In genomic region chr6:91617685-91618084, GRCm38 (mm10) we compare ENCODE assay signal across 8 mouse cellular contexts.
DNase-seq lines count a peak whose midpoint lies in the region; ATAC-seq and TF ChIP-seq lines count a peak whose summit lies in the region.

No protein-coding gene starts in this region.

- TF ChIP-seq CTCF in midbrain, postnatal 0 days (IDR thresholded peaks at IDR 0.05), result no peak

- peaks cover 20% of the 10 kb centered on the region for H3K4me1 ChIP-seq in heart, embryonic 16.5 days (ENCODE audit: control insufficient read depth, insufficient read depth, low read length)
- H3K4me1 ChIP-seq in forebrain, embryonic 11.5 days (replicated peaks; ENCODE audit: control insufficient read depth, insufficient read depth, low read length), result peaks cover 3% of the 10 kb centered on the region; the same call in 1 of the 2 replicates
- peaks cover 10% of the 10 kb centered on the region; the same call in 1 of the 2 replicates for H3K4me1 ChIP-seq in midbrain, postnatal 0 days (ENCODE audit: insufficient read depth, low read length)

- ATAC-seq in heart, embryonic 16.5 days (replicated peaks; ENCODE audit: extremely low read depth, insufficient read depth, low FRiP score), result no peak; the same call in 1 of the 2 replicates
- ATAC-seq in forebrain, embryonic 11.5 days (replicated peaks; ENCODE audit: low FRiP score), result no peak; the same call in 1 of the 2 replicates
- 0 out of 2 replicates have a peak, but pooled peaks have one; percentile 2 for ATAC-seq in midbrain, postnatal 0 days (ENCODE audit: low FRiP score)

- no peaks in the 10 kb centered on the region for H3K27me3 ChIP-seq in heart, embryonic 16.5 days (ENCODE audit: control insufficient read depth, insufficient read depth, low read length)
- no peaks in the 10 kb centered on the region for H3K27me3 ChIP-seq in forebrain, embryonic 11.5 days (ENCODE audit: control insufficient read depth, insufficient read depth, low read length)
- H3K27me3 ChIP-seq in midbrain, postnatal 0 days (ENCODE audit: insufficient read depth, low read length), result no peaks in the 10 kb centered on the region

- peak overlapping the region; percentile 53 for H3K4me2 ChIP-seq in heart, embryonic 16.5 days (ENCODE audit: low read depth, low read length)
- peak overlapping the region; percentile 48; the same call in 1 of the 2 replicates for H3K4me2 ChIP-seq in forebrain, embryonic 11.5 days (ENCODE audit: low read depth, low read length, severe bottlenecking)
- peak overlapping the region; percentile 47; the same call in 1 of the 2 replicates for H3K4me2 ChIP-seq in midbrain, postnatal 0 days (ENCODE audit: low read depth, low read length, poor library complexity, severe bottlenecking)

- H3K9ac ChIP-seq in heart, embryonic 16.5 days (ENCODE audit: low read length), result peak overlapping the region; percentile 51
- 0 out of 2 replicates have a peak overlapping the region, but pooled peaks have one; percentile 30 for H3K9ac ChIP-seq in forebrain, embryonic 11.5 days (ENCODE audit: low read length)
- 0 out of 2 replicates have a peak overlapping the region, but pooled peaks have one; percentile 59 for H3K9ac ChIP-seq in midbrain, postnatal 0 days (replicated peaks; ENCODE audit: low read length, poor library complexity, severe bottlenecking)

- DNase-seq in heart, adult 9 months (ENCODE audit: low spot score in 2 of 2), result no peak
- no peak for DNase-seq in forebrain, embryonic 11.5 days (ENCODE audit: low spot score)
- peak; percentile 33 for DNase-seq in liver
- no peak for DNase-seq in midbrain, postnatal 0 days (ENCODE audit: low spot score)
- DNase-seq in layer of hippocampus, postnatal 14 days (ENCODE audit: low spot score in 2 of 2), result no peak
- no peak for DNase-seq in testis, postnatal 14 days (ENCODE audit: low spot score)
- DNase-seq in ovary, postnatal 14 days (ENCODE audit: low spot score), result no peak

- no peaks in the 10 kb centered on the region for H3K36me3 ChIP-seq in heart, embryonic 16.5 days (ENCODE audit: control insufficient read depth, insufficient read depth)
- no peaks in the 10 kb centered on the region for H3K36me3 ChIP-seq in forebrain, embryonic 11.5 days (ENCODE audit: control insufficient read depth, insufficient read depth, low read length)
- H3K36me3 ChIP-seq in midbrain, postnatal 0 days (ENCODE audit: insufficient read depth, low read length), result no peaks in the 10 kb centered on the region

- peaks cover 4% of the 10 kb centered on the region for H3K9me3 ChIP-seq in heart, embryonic 16.5 days (replicated peaks; ENCODE audit: control insufficient read depth, low read length)
- no peaks in the 10 kb centered on the region for H3K9me3 ChIP-seq in forebrain, embryonic 11.5 days (ENCODE audit: control insufficient read depth, low read length)
- no peaks in the 10 kb centered on the region for H3K9me3 ChIP-seq in midbrain, postnatal 0 days (ENCODE audit: low read length)

- 0 out of 2 replicates have a peak overlapping the region, but pooled peaks have one; percentile 41 for H3K4me3 ChIP-seq in heart, embryonic 16.5 days (ENCODE audit: low read length)
- H3K4me3 ChIP-seq in forebrain, embryonic 11.5 days (ENCODE audit: low read depth, low read length), result no peak overlapping the region
- H3K4me3 ChIP-seq in midbrain, postnatal 0 days (ENCODE audit: low read depth, low read length), result no peak overlapping the region

- WGBS in heart, embryonic 16.5 days, result 46% methylated on average over 10 of the region's 10 CpGs
- 82% methylated on average over 10 of the region's 10 CpGs for WGBS in forebrain, embryonic 11.5 days
- 79% methylated on average over 10 of the region's 10 CpGs for WGBS in midbrain, postnatal 0 days

- peak overlapping the region; percentile 68 for H3K27ac ChIP-seq in heart, embryonic 16.5 days (ENCODE audit: low read length)
- no peak overlapping the region; the same call in 1 of the 2 replicates for H3K27ac ChIP-seq in forebrain, embryonic 11.5 days (ENCODE audit: low read depth, low read length)
- H3K27ac ChIP-seq in midbrain, postnatal 0 days (ENCODE audit: low read depth, low read length), result peak overlapping the region; percentile 92
